Mouse (Mus musculus): ENCODE data around the gene Ldhd. TPM values are rescaled to one million over a fixed set of nuclear protein-coding genes. Genes with fewer than 3 reads are reported as not detected.

Gene Ldhd
- polyA plus RNA-seq, 1 experiment: 1.8 TPM

DNA sequence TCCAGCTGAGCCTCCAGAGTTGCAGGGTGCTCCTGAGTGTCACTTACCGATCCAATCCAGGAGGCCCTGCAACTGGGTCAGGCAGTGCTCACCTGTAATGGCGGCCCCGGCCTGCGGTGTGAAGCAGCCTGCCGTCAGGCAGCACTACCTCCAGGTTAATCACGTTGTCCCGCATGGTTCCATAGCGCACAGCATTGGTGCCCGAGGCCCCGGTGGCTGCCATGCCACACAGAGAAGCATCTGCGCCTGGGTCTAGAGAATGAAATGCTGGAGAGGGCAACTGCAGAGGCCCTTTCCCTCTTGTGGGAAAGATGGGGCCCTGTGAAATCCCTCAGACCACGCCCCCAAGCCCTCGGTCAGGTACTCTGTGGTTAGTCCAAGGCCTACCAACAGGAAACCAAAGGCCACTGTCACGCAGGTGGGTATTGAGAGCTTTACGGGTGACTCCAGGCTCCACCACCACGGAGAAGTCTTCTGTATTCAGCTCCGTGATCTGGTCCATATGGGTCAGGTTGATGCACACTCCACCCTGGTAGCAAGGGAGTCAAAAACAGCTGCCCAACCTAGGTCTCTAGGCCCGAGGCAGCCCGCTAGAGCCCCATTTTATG lies 1.2 kb downstream of the Ldhd start:
- TF ChIP-seq CTCF (IDR thresholded peaks at IDR 0.05; ENCODE audit: extremely low read depth, insufficient read depth, insufficient read length, insufficient replicate concordance) (no peak), POLR2A (IDR thresholded peaks at IDR 0.05; ENCODE audit: low read depth, low read length) (no peak)
- H3K4me1 ChIP-seq (ENCODE audit: control insufficient read depth, insufficient read depth, insufficient read length): no peaks in the 10 kb centered on the region
- 48% methylated on average over 19 of the region's 19 CpGs for WGBS
- H3K36me3 ChIP-seq (ENCODE audit: control insufficient read depth, insufficient read depth, low read length): no peaks in the 10 kb centered on the region
- H3K27ac ChIP-seq (ENCODE audit: insufficient read depth, low read length): no peak overlapping the region
- no peak for DNase-seq (ENCODE audit: low read depth in 1 of 2, low spot score in 2 of 2)
- no peaks in the 10 kb centered on the region for H3K27me3 ChIP-seq (ENCODE audit: control insufficient read depth, insufficient read depth, low read length)
- H3K4me3 ChIP-seq (ENCODE audit: extremely low read depth, insufficient read depth, insufficient read length): no peak overlapping the region

GRCm38 (mm10) chr8:111628401-111628800 lies 1.8 kb downstream of the Ldhd start:
- TF ChIP-seq CTCF (IDR thresholded peaks at IDR 0.05; ENCODE audit: extremely low read depth, insufficient read depth, insufficient read length, insufficient replicate concordance): no peak
- TF ChIP-seq POLR2A (IDR thresholded peaks at IDR 0.05; ENCODE audit: low read depth, low read length): no peak
- H3K27me3 ChIP-seq (ENCODE audit: control insufficient read depth, insufficient read depth, low read length): no peaks in the 10 kb centered on the region
- 79% methylated on average over 12 of the region's 12 CpGs for WGBS
- no peak overlapping the region for H3K27ac ChIP-seq (ENCODE audit: insufficient read depth, low read length)
- no peak for DNase-seq (ENCODE audit: low read depth in 1 of 2, low spot score in 2 of 2)
- H3K4me3 ChIP-seq (ENCODE audit: extremely low read depth, insufficient read depth, insufficient read length): no peak overlapping the region
- no peaks in the 10 kb centered on the region for H3K4me1 ChIP-seq (ENCODE audit: control insufficient read depth, insufficient read depth, insufficient read length)
- no peaks in the 10 kb centered on the region for H3K36me3 ChIP-seq (ENCODE audit: control insufficient read depth, insufficient read depth, low read length)

GRCm38 (mm10) chr8:111627923-111628322 lies 2.3 kb downstream of the Ldhd start:
- no peaks in the 10 kb centered on the region for H3K36me3 ChIP-seq (ENCODE audit: control insufficient read depth, insufficient read depth, low read length)
- no peaks in the 10 kb centered on the region for H3K27me3 ChIP-seq (ENCODE audit: control insufficient read depth, insufficient read depth, low read length)
- DNase-seq (ENCODE audit: low read depth in 1 of 2, low spot score in 2 of 2): no peak
- no peaks in the 10 kb centered on the region for H3K4me1 ChIP-seq (ENCODE audit: control insufficient read depth, insufficient read depth, insufficient read length)
- no peak overlapping the region for H3K4me3 ChIP-seq (ENCODE audit: extremely low read depth, insufficient read depth, insufficient read length)
- no peak overlapping the region for H3K27ac ChIP-seq (ENCODE audit: insufficient read depth, low read length)
- TF ChIP-seq POLR2A (IDR thresholded peaks at IDR 0.05; ENCODE audit: low read depth, low read length) (no peak), CTCF (IDR thresholded peaks at IDR 0.05; ENCODE audit: extremely low read depth, insufficient read depth, insufficient read length, insufficient replicate concordance) (no peak)
- WGBS: 90% methylated on average over 9 of the region's 9 CpGs

DNA sequence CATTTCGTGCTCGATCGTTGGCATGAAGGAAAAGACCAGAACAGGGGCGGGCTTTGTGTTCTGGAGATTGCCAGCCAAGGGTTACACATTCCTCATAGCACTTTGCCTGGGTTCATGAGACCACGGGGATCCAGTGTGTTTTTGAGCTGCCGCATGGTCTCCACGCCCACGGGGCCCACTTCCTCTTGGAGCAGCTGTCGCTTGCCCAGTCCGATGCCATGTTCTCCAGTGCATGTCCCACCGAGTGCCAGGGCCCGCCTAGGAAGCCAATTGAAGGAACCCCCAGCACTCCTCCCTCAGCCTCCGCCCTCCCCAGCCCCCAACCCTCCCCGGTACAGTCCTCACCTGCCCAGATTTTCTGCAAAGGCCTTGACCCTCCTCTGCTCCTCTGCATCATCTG lies 3.2 kb downstream of the Ldhd start:
- Histone ChIP-seq H3K4me1 (ENCODE audit: control insufficient read depth, insufficient read depth, insufficient read length) (no peaks in the 10 kb centered on the region), H3K4me3 (ENCODE audit: extremely low read depth, insufficient read depth, insufficient read length) (no peak overlapping the region), H3K27me3 (ENCODE audit: control insufficient read depth, insufficient read depth, low read length) (no peaks in the 10 kb centered on the region), H3K36me3 (ENCODE audit: control insufficient read depth, insufficient read depth, low read length) (no peaks in the 10 kb centered on the region), H3K27ac (ENCODE audit: insufficient read depth, low read length) (no peak overlapping the region)
- 75% methylated on average over 14 of the region's 14 CpGs for WGBS
- DNase-seq (ENCODE audit: low read depth in 1 of 2, low spot score in 2 of 2): no peak
- TF ChIP-seq POLR2A (IDR thresholded peaks at IDR 0.05; ENCODE audit: low read depth, low read length): no peak
- no peak for TF ChIP-seq CTCF (IDR thresholded peaks at IDR 0.05; ENCODE audit: extremely low read depth, insufficient read depth, insufficient read length, insufficient replicate concordance)

- H3K4me3 ChIP-seq (ENCODE audit: extremely low read depth, insufficient read depth, insufficient read length): no peak overlapping the region
- 76% methylated on average over 8 of the region's 8 CpGs for WGBS
- no peaks in the 10 kb centered on the region for H3K27me3 ChIP-seq (ENCODE audit: control insufficient read depth, insufficient read depth, low read length)
- H3K4me1 ChIP-seq (ENCODE audit: control insufficient read depth, insufficient read depth, insufficient read length): no peaks in the 10 kb centered on the region
- TF ChIP-seq CTCF (IDR thresholded peaks at IDR 0.05; ENCODE audit: extremely low read depth, insufficient read depth, insufficient read length, insufficient replicate concordance): no peak
- no peak for DNase-seq (ENCODE audit: low read depth in 1 of 2, low spot score in 2 of 2)
- no peaks in the 10 kb centered on the region for H3K36me3 ChIP-seq (ENCODE audit: control insufficient read depth, insufficient read depth, low read length)
- no peak overlapping the region for H3K27ac ChIP-seq (ENCODE audit: insufficient read depth, low read length)
These were observed 3.7 kb downstream of the Ldhd start for GRCm38 (mm10) chr8:111626528-111626820.

- Histone ChIP-seq H3K4me1 (ENCODE audit: control insufficient read depth, insufficient read depth, insufficient read length) (no peaks in the 10 kb centered on the region), H3K4me3 (ENCODE audit: extremely low read depth, insufficient read depth, insufficient read length) (no peak overlapping the region), H3K36me3 (ENCODE audit: control insufficient read depth, insufficient read depth, low read length) (no peaks in the 10 kb centered on the region), H3K27ac (ENCODE audit: insufficient read depth, low read length) (no peak overlapping the region), H3K27me3 (ENCODE audit: control insufficient read depth, insufficient read depth, low read length) (no peaks in the 10 kb centered on the region)
- DNase-seq (ENCODE audit: low read depth in 1 of 2, low spot score in 2 of 2): peak; percentile 43 to 68
- WGBS: 35% methylated on average over 6 of the region's 6 CpGs
- TF ChIP-seq POLR2A (IDR thresholded peaks at IDR 0.05; ENCODE audit: low read depth, low read length) (no peak), CTCF (IDR thresholded peaks at IDR 0.05; ENCODE audit: extremely low read depth, insufficient read depth, insufficient read length, insufficient replicate concordance) (peak; percentile 91)
These were observed 4.3 kb downstream of the Ldhd start for GRCm38 (mm10) chr8:111625694-111626527.

DNA sequence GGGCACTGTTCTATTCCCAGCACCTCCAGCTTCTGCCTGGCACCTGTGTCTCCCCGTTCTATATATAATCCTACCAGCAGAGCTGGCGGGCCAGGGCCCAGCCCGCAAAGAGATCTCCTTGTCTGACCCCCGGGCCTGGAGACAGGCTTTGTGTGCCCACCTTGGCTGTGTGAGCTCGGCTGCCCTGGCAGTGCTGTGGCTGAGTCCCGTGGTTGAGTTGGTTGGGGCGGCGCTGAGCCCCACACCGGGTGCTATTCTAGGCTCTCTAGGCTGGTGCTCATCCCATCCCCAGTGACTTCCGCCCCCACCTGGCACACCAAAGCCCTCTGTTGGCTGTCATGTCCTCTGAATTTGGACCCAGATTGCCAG lies 5.3 kb downstream of the Ldhd start:
- Histone ChIP-seq H3K4me3 (ENCODE audit: extremely low read depth, insufficient read depth, insufficient read length) (no peak overlapping the region), H3K36me3 (ENCODE audit: control insufficient read depth, insufficient read depth, low read length) (no peaks in the 10 kb centered on the region), H3K27me3 (ENCODE audit: control insufficient read depth, insufficient read depth, low read length) (no peaks in the 10 kb centered on the region), H3K27ac (ENCODE audit: insufficient read depth, low read length) (no peak overlapping the region), H3K4me1 (ENCODE audit: control insufficient read depth, insufficient read depth, insufficient read length) (no peaks in the 10 kb centered on the region)
- 53% methylated on average over 10 of the region's 10 CpGs for WGBS
- TF ChIP-seq CTCF (IDR thresholded peaks at IDR 0.05; ENCODE audit: extremely low read depth, insufficient read depth, insufficient read length, insufficient replicate concordance): no peak
- no peak for TF ChIP-seq POLR2A (IDR thresholded peaks at IDR 0.05; ENCODE audit: low read depth, low read length)
- DNase-seq (ENCODE audit: low read depth in 1 of 2, low spot score in 2 of 2): no peak

Measured in spleen, adult 2 months (tissue).